Mouse (Mus musculus) forebrain, embryonic 16.5 days (tissue): ENCODE results near the gene Ednrb. TPM values are rescaled to one million over a fixed set of nuclear protein-coding genes. Genes with fewer than 3 reads are reported as not detected.
A peak's percentile ranks its signal among the peaks of the same experiment; 100 is the strongest.

Source experiments
- ATAC-seq: fragments of 200-750 bp; cut with Nextera tagmentation; 2 replicates; pipeline ENCODE4 v1.8.0; 2017; ENCODE audit warnings: mild to moderate bottlenecking, moderate library complexity
- H3K27ac ChIP-seq: fragments of 300-500 bp; sonication (generic); 2 replicates; pipeline ENCODE4 v1.5.1; 2014; ENCODE audit warnings: low read length, control low read depth
- H3K27me3 ChIP-seq: fragments of 300-500 bp; sonication (generic); replicated peaks from 2 replicates; pipeline ENCODE4 v1.6.1; 2014; ENCODE audit warnings: low read length; ENCODE audit not compliant: control insufficient read depth, insufficient read depth
- H3K36me3 ChIP-seq: fragments of 300-500 bp; sonication (generic); 2 replicates; pipeline ENCODE4 v1.6.1; 2014; ENCODE audit not compliant: control insufficient read depth, insufficient read depth
- H3K4me1 ChIP-seq: fragments of 300-500 bp; sonication (generic); replicated peaks from 2 replicates; pipeline ENCODE4 v1.6.1; 2014; ENCODE audit warnings: low read length; ENCODE audit not compliant: control insufficient read depth, insufficient read depth
- H3K4me2 ChIP-seq: fragments of 300-500 bp; sonication (generic); 2 replicates; pipeline ENCODE4 v1.6.1; 2014; ENCODE audit warnings: mild to moderate bottlenecking, low read length, control low read depth
- H3K4me3 ChIP-seq: fragments of 300-500 bp; sonication (generic); replicated peaks from 2 replicates; pipeline ENCODE4 v1.5.1; 2014; ENCODE audit warnings: mild to moderate bottlenecking, low read length, control low read depth
- H3K9ac ChIP-seq: fragments of 300-500 bp; sonication (generic); replicated peaks from 2 replicates; pipeline ENCODE4 v1.6.1; 2014; ENCODE audit warnings: low read depth, low read length, control low read depth
- H3K9me3 ChIP-seq: fragments of 300-500 bp; sonication (generic); 2 replicates; pipeline ENCODE4 v1.6.1; 2016; ENCODE audit warnings: low read length; ENCODE audit not compliant: control insufficient read depth
- WGBS: fragments of 180-500 bp; shearing (Covaris S2); extraction: QIAGEN DNeasy Blood & Tissue Kit; methylation state at CpG from one replicate; pipeline ENCODE4 v1.1.7; 2014; 5-methylcytosine and 5-hydroxymethylcytosine counted together
- polyA plus RNA-seq: library from polyadenylated mRNA; unstranded; fragments of >200 nt; fragmentation: Nextera tagmentation; extraction: Ambion mirVana; gene quantifications from 2 replicates; pipeline ENCODE4 v1.2.1, GENCODE M21; 2015

The Ednrb gene
- polyA plus RNA-seq, 1 experiment from 2014 or later = 46.1 TPM

DNA sequence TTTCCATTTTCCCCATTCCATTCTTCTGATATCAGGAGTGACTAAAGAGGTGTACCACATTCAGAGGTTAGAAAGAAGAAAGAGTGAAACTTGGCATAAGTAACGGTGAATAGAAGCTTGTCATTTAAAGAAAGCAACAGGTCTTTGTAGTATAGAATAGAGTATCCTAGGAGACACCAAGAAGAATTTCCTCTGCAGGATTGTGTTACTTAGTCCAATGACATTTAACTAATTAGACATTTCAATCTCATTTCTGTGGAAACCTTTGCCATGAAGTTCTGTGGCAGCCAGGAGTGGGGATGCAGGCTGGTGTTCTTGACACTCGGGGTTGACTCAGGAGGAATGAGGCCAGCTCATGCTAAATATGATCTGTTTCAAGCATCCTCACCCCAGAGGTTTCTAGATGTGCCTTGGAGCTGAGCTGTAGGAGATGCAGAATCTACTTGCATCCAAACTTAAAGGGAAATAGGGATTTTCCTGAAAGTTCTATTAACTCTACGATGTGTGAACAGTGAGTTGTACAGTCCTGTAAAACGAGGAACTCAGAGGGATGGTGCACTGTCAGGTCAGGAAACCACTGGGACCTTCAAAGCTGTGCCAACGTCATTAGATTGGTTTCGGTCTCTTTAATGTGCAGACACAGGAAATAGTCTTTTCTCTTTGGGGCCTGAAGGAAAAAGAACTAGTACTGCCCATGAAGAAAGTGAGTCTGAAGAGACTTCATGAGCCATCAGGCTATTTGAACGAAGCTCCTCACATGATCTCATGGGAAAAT is 6.1 kb upstream of the Ednrb start:
- Histone ChIP-seq H3K27me3 (no peaks in the 10 kb centered on the region), H3K27ac (no peak overlapping the region), H3K4me1 (no peaks in the 10 kb centered on the region), H3K4me2 (no peak overlapping the region), H3K9me3 (no peaks in the 10 kb centered on the region), H3K9ac (no peak overlapping the region), H3K4me3 (no peak overlapping the region), H3K36me3 (no peaks in the 10 kb centered on the region)
- peak; percentile 59 for ATAC-seq
- 58% methylated on average over 7 of the region's 7 CpGs for WGBS

GRCm38 (mm10) chr14:103845716-103846115 is 1.5 kb upstream of the Ednrb start:
- no peaks in the 10 kb centered on the region for H3K27me3 ChIP-seq
- peaks cover 10% of the 10 kb centered on the region for H3K4me1 ChIP-seq
- H3K36me3 ChIP-seq = no peaks in the 10 kb centered on the region
- no peak overlapping the region for H3K27ac ChIP-seq
- 97% methylated on average over 2 of the region's 2 CpGs for WGBS
- ATAC-seq = no peak
- H3K4me3 ChIP-seq = no peak overlapping the region
- no peaks in the 10 kb centered on the region for H3K9me3 ChIP-seq
- no peak overlapping the region for H3K4me2 ChIP-seq
- no peak overlapping the region for H3K9ac ChIP-seq

DNA sequence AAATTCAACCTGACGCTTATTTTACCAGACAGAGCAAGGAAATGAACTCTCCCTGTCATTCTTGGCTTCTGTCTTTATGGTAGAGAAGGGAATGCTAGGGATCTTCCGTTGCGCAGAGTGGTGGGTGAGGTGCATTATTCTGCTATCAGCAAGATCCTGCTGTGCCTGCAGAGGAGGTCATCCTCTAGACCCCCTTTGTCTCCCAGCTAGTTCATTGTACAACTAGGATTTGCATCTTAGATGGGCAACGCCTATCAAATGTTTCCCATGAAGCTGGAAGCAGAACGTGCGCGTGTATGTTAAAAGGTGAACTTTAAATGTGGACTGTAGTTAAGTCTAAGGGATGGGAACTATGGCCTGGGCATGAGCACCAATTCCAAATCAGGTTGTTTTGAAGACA is 742 bp upstream of the Ednrb start:
- H3K4me2 ChIP-seq = no peak overlapping the region
- no peak overlapping the region for H3K27ac ChIP-seq

GRCm38 (mm10) chr14:103843371-103844001 is 716 bp downstream of the Ednrb start:
- H3K27me3 ChIP-seq = no peaks in the 10 kb centered on the region
- H3K27ac ChIP-seq = peak overlapping the region; percentile 51
- ATAC-seq = peak; percentile 83
- peak overlapping the region; percentile 63 for H3K4me3 ChIP-seq
- under 1% methylated on average over 30 of the region's 30 CpGs for WGBS
- peak overlapping the region; percentile 99 for H3K4me2 ChIP-seq
- peak overlapping the region; percentile 66 for H3K9ac ChIP-seq
- H3K4me1 ChIP-seq = peaks cover 10% of the 10 kb centered on the region
- H3K9me3 ChIP-seq = no peaks in the 10 kb centered on the region
- no peaks in the 10 kb centered on the region for H3K36me3 ChIP-seq

More for the DNA sequence above, 742 bp upstream of the Ednrb start:
- 68% methylated on average over 7 of the region's 7 CpGs for WGBS
- Histone ChIP-seq H3K27me3 (no peaks in the 10 kb centered on the region), H3K36me3 (no peaks in the 10 kb centered on the region), H3K9ac (no peak overlapping the region), H3K4me1 (peaks cover 10% of the 10 kb centered on the region), H3K4me3 (no peak overlapping the region), H3K9me3 (no peaks in the 10 kb centered on the region)
- no peak for ATAC-seq

- Histone ChIP-seq H3K36me3 (no peaks in the 10 kb centered on the region), H3K4me1 (peaks cover 10% of the 10 kb centered on the region), H3K9me3 (no peaks in the 10 kb centered on the region), H3K4me3 (peak overlapping the region; percentile 63), H3K9ac (peak overlapping the region; percentile 66), H3K27ac (no peak overlapping the region; the same call in 1 of the 2 replicates), H3K4me2 (peak overlapping the region; percentile 99), H3K27me3 (no peaks in the 10 kb centered on the region)
- ATAC-seq = peak; percentile 29; the same call in 1 of the 2 replicates
- WGBS = 4% methylated on average over 16 of the region's 16 CpGs
Measured at GRCm38 (mm10) chr14:103842896-103843295, 1.3 kb downstream of the Ednrb start.

GRCm38 (mm10) chr14:103840436-103840835 is 3.8 kb downstream of the Ednrb start:
- Histone ChIP-seq H3K4me1 (peaks cover 10% of the 10 kb centered on the region), H3K4me2 (no peak overlapping the region), H3K27me3 (no peaks in the 10 kb centered on the region), H3K27ac (no peak overlapping the region), H3K36me3 (no peaks in the 10 kb centered on the region), H3K9me3 (no peaks in the 10 kb centered on the region), H3K9ac (no peak overlapping the region), H3K4me3 (no peak overlapping the region)
- no peak for ATAC-seq
- WGBS = 90% methylated on average over 2 of the region's 2 CpGs

DNA sequence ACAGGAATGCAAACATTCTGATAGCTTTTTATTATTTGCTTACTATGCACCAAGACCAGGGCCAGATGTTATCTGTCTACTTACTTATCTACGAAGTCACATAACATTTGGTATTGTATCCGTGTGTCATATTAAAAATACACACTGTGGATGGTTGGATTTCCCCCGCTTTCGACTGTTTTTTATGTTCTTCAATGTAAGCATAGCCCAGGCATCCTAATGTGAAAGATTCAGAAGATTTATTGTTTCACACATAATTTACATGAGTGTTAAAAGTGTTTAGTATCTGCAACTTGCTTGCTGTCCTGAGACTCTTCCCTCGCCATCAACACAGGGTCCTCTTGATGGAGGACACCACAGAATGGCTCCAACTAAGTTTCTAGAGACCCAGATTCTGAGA is 5.3 kb downstream of the Ednrb start:
- H3K9ac ChIP-seq = no peak overlapping the region
- WGBS = 93% methylated on average over 5 of the region's 5 CpGs
- no peaks in the 10 kb centered on the region for H3K36me3 ChIP-seq
- H3K4me1 ChIP-seq = peaks cover 6% of the 10 kb centered on the region
- H3K9me3 ChIP-seq = no peaks in the 10 kb centered on the region
- H3K27ac ChIP-seq = no peak overlapping the region
- H3K4me3 ChIP-seq = no peak overlapping the region
- no peak overlapping the region for H3K4me2 ChIP-seq
- no peaks in the 10 kb centered on the region for H3K27me3 ChIP-seq
- ATAC-seq = no peak

- no peak overlapping the region for H3K27ac ChIP-seq
- H3K9me3 ChIP-seq = no peaks in the 10 kb centered on the region
- 48% methylated on average over 7 of the region's 7 CpGs for WGBS
Measured at GRCm38 (mm10) chr14:103834589-103834988, 9.6 kb downstream of the Ednrb start.

GRCm38 (mm10) chr14:103834147-103834546 is 10.1 kb downstream of the Ednrb start:
- Histone ChIP-seq H3K27ac (no peak overlapping the region), H3K4me1 (no peaks in the 10 kb centered on the region; the same call in none of the 2 replicates), H3K4me3 (no peak overlapping the region), H3K36me3 (no peaks in the 10 kb centered on the region), H3K9ac (no peak overlapping the region), H3K27me3 (no peaks in the 10 kb centered on the region), H3K9me3 (no peaks in the 10 kb centered on the region), H3K4me2 (no peak overlapping the region)
- WGBS = 26% methylated on average over 3 of the region's 3 CpGs
- no peak for ATAC-seq

More at GRCm38 (mm10) chr14:103834589-103834988, 9.6 kb downstream of the Ednrb start:
- Histone ChIP-seq H3K4me3 (no peak overlapping the region), H3K4me1 (no peaks in the 10 kb centered on the region; the same call in none of the 2 replicates), H3K27me3 (no peaks in the 10 kb centered on the region), H3K36me3 (no peaks in the 10 kb centered on the region), H3K4me2 (no peak overlapping the region), H3K9ac (no peak overlapping the region)
- no peak for ATAC-seq
